Mouse (Mus musculus): ENCODE results near the gene Trappc2l. TPM values are rescaled to one million over a fixed set of nuclear protein-coding genes. Genes with fewer than 3 reads are reported as not detected.
A peak's percentile ranks its signal among the peaks of the same experiment; 100 is the strongest.

Trappc2l gene
- polyA plus RNA-seq, 1 experiment from 2014 or later: 110 TPM

DNA sequence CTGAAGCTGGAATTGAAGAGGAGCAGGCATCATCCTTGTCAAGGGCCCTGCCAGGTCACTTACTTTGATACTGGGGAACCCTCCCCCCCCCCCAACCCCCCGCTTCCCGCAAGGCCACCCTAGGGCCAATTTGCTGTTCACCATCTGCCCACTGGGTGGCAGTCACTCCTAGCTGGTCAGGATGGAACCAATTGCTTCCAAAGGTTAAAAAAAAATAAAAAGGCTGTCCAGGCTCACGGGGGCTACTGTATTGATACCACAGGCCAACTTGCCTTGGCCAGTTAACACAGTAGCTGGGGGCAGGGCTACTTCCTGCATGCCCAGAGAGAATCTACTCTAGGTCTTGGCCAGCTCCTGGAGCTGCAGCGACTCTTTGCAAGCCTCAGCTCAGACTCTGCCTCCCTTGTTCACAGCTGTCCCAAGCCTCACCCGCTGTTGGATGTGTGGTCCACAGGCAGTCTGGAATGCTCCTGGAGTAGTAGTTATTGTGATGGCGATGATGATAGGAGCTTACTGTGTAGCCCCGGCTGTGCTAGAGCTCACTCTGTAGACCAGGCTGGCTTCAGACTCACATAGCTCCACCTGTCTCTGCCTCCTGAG lies 6.6 kb downstream of the Trappc2l start:
- no peak overlapping the region for H3K4me3 ChIP-seq (ENCODE audit: low read length)
- peak; percentile 27 for ATAC-seq
- WGBS: 28% methylated on average over 6 of the region's 7 CpGs
- H3K4me2 ChIP-seq (ENCODE audit: low read length): no peak overlapping the region
- no peak overlapping the region for H3K27ac ChIP-seq (ENCODE audit: low read depth, low read length)
- no peaks in the 10 kb centered on the region for H3K9me3 ChIP-seq (ENCODE audit: control insufficient read depth, low read length)
- 0 out of 2 replicates have a peak, but pooled peaks cover 2% of the 10 kb centered on the region for H3K36me3 ChIP-seq (ENCODE audit: control insufficient read depth, insufficient read depth, low read length)
- peaks cover 4% of the 10 kb centered on the region for H3K4me1 ChIP-seq (ENCODE audit: control insufficient read depth, insufficient read depth, low read depth, low read length)
- H3K9ac ChIP-seq (ENCODE audit: low read depth, low read length): peak overlapping the region; percentile 35
- no peaks in the 10 kb centered on the region for H3K27me3 ChIP-seq (replicated peaks; ENCODE audit: control insufficient read depth, insufficient read depth, low read length)

DNA sequence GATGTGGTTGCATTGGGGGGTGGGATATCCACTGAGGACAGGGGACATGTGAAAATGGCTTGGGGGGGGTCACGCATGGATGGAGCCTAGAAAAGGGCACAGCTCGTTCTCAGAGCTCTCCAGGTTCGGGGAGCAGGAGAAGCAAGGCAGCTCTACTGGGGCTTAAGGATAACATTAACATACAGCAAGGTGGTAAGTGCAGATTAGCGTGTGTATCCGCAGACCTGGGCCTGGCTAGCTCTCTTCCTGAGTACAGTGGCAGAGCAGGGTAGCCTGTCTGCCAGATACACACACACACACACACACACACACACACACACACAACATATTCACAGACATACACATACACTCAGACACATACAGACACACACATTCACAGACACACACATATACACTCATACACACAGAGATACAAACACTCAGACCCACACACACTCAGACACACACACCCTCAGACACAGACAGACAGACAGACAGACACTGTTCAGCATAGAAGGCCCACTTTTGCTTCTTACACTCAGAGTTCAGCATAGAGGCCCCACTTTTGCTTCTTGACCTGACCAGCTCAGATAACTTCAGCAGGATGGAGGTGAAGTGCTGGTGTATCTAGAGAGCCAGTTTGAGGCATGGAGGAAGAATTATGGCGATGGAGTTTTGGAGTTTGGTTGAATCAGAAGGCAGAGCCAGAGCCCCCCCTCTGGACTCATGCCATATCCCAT lies 7.4 kb downstream of the Trappc2l start:
- H3K4me1 ChIP-seq (ENCODE audit: control insufficient read depth, insufficient read depth, low read depth, low read length): peaks cover 4% of the 10 kb centered on the region
- 65% methylated on average over 6 of the region's 6 CpGs for WGBS
- H3K4me3 ChIP-seq (ENCODE audit: low read length): no peak overlapping the region
- H3K27me3 ChIP-seq (replicated peaks; ENCODE audit: control insufficient read depth, insufficient read depth, low read length): no peaks in the 10 kb centered on the region
- H3K9me3 ChIP-seq (ENCODE audit: control insufficient read depth, low read length): no peaks in the 10 kb centered on the region
- no peak overlapping the region for H3K4me2 ChIP-seq (ENCODE audit: low read length)
- H3K36me3 ChIP-seq (ENCODE audit: control insufficient read depth, insufficient read depth, low read length): 0 out of 2 replicates have a peak, but pooled peaks cover 2% of the 10 kb centered on the region
- H3K9ac ChIP-seq (ENCODE audit: low read depth, low read length): no peak overlapping the region
- no peak overlapping the region for H3K27ac ChIP-seq (ENCODE audit: low read depth, low read length)
- ATAC-seq: no peak

DNA sequence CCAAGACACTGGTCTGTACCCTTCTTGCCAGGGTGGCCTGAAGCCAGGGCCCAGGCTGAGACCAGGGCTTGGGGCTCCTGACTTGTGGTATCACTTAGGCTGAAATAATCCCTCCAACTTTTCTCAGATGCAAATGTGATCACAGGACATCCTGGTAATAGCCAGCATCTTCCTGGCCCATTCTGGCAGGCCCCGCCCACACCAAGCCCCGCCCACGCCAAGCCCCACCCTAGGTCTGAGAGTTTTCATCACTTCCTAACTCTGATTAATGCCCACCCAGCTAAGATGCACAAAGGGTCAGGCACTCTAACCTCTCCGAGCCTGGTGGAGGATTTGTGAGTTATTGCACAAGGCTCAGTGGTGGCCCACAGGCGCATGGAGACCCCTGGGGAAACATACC lies 9.0 kb downstream of the Trappc2l start:
- Histone ChIP-seq H3K27me3 (replicated peaks; ENCODE audit: control insufficient read depth, insufficient read depth, low read length) (no peaks in the 10 kb centered on the region), H3K36me3 (ENCODE audit: control insufficient read depth, insufficient read depth, low read length) (0 out of 2 replicates have a peak, but pooled peaks cover under 1% of the 10 kb centered on the region), H3K9ac (ENCODE audit: low read depth, low read length) (no peak overlapping the region), H3K4me2 (ENCODE audit: low read length) (no peak overlapping the region), H3K4me3 (ENCODE audit: low read length) (no peak overlapping the region), H3K4me1 (ENCODE audit: control insufficient read depth, insufficient read depth, low read depth, low read length) (peaks cover 4% of the 10 kb centered on the region), H3K9me3 (ENCODE audit: control insufficient read depth, low read length) (no peaks in the 10 kb centered on the region), H3K27ac (ENCODE audit: low read depth, low read length) (no peak overlapping the region)
- WGBS: 37% methylated on average over 5 of the region's 5 CpGs
- no peak for ATAC-seq

DNA sequence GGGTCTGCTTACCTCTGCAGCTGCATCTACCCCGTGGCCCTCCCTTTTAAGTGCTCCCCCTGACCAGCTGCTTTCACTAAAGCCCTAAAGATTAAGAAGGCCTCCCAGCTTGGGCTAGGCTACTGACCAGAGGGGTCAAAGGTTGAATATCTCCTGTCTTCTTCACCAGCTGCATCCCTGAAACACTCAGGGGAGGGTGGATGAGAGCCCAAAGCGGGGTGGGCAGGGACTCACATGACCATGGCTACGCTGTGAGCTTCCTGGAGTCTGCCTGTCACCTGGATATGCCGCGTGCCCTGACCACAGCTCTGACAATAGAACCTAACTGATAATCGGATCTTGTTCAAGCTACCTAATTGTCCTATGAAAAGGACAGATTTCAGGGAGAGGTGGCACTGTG lies 11.3 kb downstream of the Trappc2l start, which contains the start of gene Pabpn1l:
Gene Pabpn1l, minus strand, starts transcription at position 13 of the 400 bp plus-strand sequence.
- 74% methylated on average over 6 of the region's 6 CpGs for WGBS
- Histone ChIP-seq H3K27me3 (replicated peaks; ENCODE audit: control insufficient read depth, insufficient read depth, low read length) (no peaks in the 10 kb centered on the region), H3K4me1 (ENCODE audit: control insufficient read depth, insufficient read depth, low read depth, low read length) (peaks cover 4% of the 10 kb centered on the region), H3K4me2 (ENCODE audit: low read length) (no peak within 1 kb of the TSS), H3K4me3 (ENCODE audit: low read length) (no peak within 1 kb of the TSS), H3K9me3 (ENCODE audit: control insufficient read depth, low read length) (no peaks in the 10 kb centered on the region), H3K36me3 (ENCODE audit: control insufficient read depth, insufficient read depth, low read length) (no peaks in the 10 kb centered on the region), H3K9ac (ENCODE audit: low read depth, low read length) (no peak within 1 kb of the TSS), H3K27ac (ENCODE audit: low read depth, low read length) (no peak within 1 kb of the TSS)
- ATAC-seq: no peak

DNA sequence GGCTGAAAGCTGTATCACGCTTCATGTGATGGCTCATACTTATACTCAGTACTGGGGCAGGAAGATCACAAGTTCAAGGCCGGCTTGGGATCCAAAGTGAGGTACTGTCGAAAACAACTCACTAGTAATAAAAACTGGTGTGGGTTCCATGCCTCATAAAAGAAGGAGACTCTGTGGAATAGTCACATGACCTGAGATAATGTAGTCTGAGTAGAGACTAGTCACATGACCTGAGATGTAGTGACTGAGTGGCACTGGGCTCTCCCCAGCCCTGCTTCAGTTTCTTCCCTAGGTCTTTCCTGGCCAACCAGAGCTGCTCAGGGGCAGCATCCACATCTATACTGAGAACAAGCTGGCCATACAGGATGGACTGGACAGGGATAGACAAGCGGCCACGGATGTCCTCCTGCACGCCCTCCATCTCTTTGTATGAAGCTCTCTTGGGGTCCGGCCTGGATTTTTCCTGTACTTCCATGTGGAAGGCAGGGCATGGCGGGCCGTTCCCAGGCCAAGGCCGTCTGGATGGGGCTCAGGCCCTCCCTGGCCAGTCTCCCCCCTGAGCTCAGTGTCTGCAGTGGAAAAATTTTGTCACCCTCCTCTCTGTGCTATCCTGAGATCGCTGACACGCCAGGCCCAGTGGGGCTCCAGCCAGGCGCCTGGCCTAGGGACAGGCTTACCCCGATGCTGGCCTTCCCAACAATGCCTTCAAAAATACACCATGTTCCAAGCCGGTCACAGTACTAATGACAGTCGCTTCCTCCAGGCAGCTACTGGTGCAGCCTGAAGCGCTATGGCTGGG lies 12.6 kb downstream of the Trappc2l start:
- Histone ChIP-seq H3K4me3 (ENCODE audit: low read length) (no peak overlapping the region), H3K4me1 (ENCODE audit: control insufficient read depth, insufficient read depth, low read depth, low read length) (no peaks in the 10 kb centered on the region), H3K9ac (ENCODE audit: low read depth, low read length) (peak overlapping the region; percentile 8; the same call in 1 of the 2 replicates), H3K27me3 (replicated peaks; ENCODE audit: control insufficient read depth, insufficient read depth, low read length) (no peaks in the 10 kb centered on the region), H3K9me3 (ENCODE audit: control insufficient read depth, low read length) (no peaks in the 10 kb centered on the region), H3K4me2 (ENCODE audit: low read length) (no peak overlapping the region), H3K36me3 (ENCODE audit: control insufficient read depth, insufficient read depth, low read length) (no peaks in the 10 kb centered on the region), H3K27ac (ENCODE audit: low read depth, low read length) (no peak overlapping the region)
- WGBS: 90% methylated on average over 17 of the region's 17 CpGs
- ATAC-seq: no peak

DNA sequence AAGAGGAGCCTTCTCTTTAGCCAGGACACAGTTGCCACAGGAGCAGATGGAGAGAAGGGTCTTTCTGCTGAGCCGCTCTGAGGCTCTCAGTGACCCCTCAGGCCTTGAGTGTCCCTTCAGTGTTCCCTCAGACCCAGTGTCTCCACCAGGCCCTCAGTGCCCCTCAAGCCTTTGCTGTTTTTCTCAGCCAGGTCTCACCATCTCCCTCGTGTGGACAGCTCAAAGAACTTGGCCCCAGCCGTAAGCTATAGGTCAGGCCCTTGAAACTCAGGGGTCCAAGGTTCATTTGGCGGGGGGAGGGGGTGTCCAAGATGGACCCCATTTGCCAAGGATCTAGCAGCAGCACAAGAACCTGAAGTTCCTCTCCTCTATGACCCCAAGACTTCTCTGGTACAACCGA lies 13.2 kb downstream of the Trappc2l start:
- H3K36me3 ChIP-seq (ENCODE audit: control insufficient read depth, insufficient read depth, low read length): no peaks in the 10 kb centered on the region
- no peak overlapping the region for H3K4me3 ChIP-seq (ENCODE audit: low read length)
- H3K9me3 ChIP-seq (ENCODE audit: control insufficient read depth, low read length): no peaks in the 10 kb centered on the region
- no peak overlapping the region for H3K4me2 ChIP-seq (ENCODE audit: low read length)
- no peaks in the 10 kb centered on the region for H3K4me1 ChIP-seq (ENCODE audit: control insufficient read depth, insufficient read depth, low read depth, low read length)
- no peak overlapping the region for H3K9ac ChIP-seq (ENCODE audit: low read depth, low read length)
- no peak for ATAC-seq
- H3K27me3 ChIP-seq (replicated peaks; ENCODE audit: control insufficient read depth, insufficient read depth, low read length): no peaks in the 10 kb centered on the region
- 74% methylated on average over 5 of the region's 5 CpGs for WGBS
- no peak overlapping the region for H3K27ac ChIP-seq (ENCODE audit: low read depth, low read length)

DNA sequence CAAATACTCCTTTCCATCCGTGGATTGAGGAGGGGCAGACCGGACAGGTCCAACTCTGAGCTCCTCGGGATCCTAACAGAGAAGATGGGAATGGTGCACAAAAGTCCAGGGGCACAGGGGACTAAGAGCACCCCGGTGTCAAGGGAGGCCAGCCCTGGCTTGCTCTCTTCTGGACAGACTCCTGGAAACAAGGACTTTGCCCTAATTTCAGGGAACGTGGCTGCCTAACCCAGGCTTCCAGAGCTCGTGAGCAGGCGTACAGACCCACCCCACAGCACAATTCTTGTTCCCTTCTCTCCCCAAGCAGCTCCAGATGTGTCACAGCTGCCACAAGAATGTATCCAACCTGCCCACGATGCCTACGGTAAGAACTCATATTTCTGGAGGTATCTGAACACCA lies 14.4 kb downstream of the Trappc2l start:
- H3K4me1 ChIP-seq (ENCODE audit: control insufficient read depth, insufficient read depth, low read depth, low read length): peaks cover 2% of the 10 kb centered on the region; the same call in 1 of the 2 replicates
- 87% methylated on average over 9 of the region's 9 CpGs for WGBS
- H3K4me3 ChIP-seq (ENCODE audit: low read length): no peak overlapping the region
- no peaks in the 10 kb centered on the region for H3K27me3 ChIP-seq (replicated peaks; ENCODE audit: control insufficient read depth, insufficient read depth, low read length)
- no peaks in the 10 kb centered on the region for H3K36me3 ChIP-seq (ENCODE audit: control insufficient read depth, insufficient read depth, low read length)
- no peaks in the 10 kb centered on the region for H3K9me3 ChIP-seq (ENCODE audit: control insufficient read depth, low read length)
- H3K9ac ChIP-seq (ENCODE audit: low read depth, low read length): no peak overlapping the region
- H3K27ac ChIP-seq (ENCODE audit: low read depth, low read length): no peak overlapping the region
- no peak overlapping the region for H3K4me2 ChIP-seq (ENCODE audit: low read length)
- no peak for ATAC-seq

DNA sequence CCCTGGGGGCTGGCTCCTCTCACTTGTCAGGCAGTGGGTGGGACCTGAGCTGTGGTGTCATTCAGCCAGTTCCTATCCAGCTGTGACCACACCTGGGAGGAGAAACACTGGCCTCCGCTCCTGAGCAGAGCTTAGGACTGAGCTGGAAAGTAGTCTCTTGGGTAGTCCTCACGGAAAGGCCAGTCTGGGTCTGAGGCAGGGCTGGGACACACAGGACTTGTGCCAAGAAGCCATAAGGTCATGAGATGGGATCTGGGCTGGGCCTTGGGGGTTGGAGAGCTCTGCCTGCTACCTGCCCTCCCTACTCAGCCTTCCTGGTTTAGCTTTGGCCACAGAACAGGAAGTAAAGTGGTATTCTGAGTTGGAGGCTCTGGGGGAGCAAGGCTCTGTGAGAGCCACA lies 15.5 kb downstream of the Trappc2l start:
- 66% methylated on average over 2 of the region's 2 CpGs for WGBS
- H3K4me3 ChIP-seq (ENCODE audit: low read length): no peak overlapping the region
- H3K4me2 ChIP-seq (ENCODE audit: low read length): no peak overlapping the region
- H3K36me3 ChIP-seq (ENCODE audit: control insufficient read depth, insufficient read depth, low read length): no peaks in the 10 kb centered on the region
- H3K27me3 ChIP-seq (replicated peaks; ENCODE audit: control insufficient read depth, insufficient read depth, low read length): no peaks in the 10 kb centered on the region
- no peaks in the 10 kb centered on the region for H3K9me3 ChIP-seq (ENCODE audit: control insufficient read depth, low read length)
- H3K27ac ChIP-seq (ENCODE audit: low read depth, low read length): no peak overlapping the region
- H3K4me1 ChIP-seq (ENCODE audit: control insufficient read depth, insufficient read depth, low read depth, low read length): peaks cover 2% of the 10 kb centered on the region; the same call in 1 of the 2 replicates
- ATAC-seq: no peak
- H3K9ac ChIP-seq (ENCODE audit: low read depth, low read length): no peak overlapping the region

DNA sequence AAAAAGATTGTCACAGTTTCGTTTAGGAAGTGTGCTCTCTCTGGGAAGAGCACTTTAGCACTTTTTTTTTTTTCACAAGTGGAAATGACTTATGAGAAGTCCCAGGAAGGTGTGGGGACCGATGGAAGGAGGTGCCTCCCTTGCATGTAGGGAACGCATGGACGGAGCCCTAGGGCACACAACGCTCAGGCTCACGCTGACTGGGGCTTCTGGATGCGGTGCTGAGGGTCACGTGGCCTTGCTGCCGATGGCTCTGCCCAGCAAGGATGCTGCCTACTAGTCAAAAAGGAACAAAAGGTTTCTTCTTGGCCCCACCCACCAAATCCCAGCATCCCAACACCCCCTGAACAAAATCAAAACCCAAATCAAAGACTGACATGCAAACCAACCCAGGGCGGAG lies 17.9 kb downstream of the Trappc2l start:
- no peaks in the 10 kb centered on the region for H3K9me3 ChIP-seq (ENCODE audit: control insufficient read depth, low read length)
- ATAC-seq: no peak
- H3K9ac ChIP-seq (ENCODE audit: low read depth, low read length): no peak overlapping the region
- H3K36me3 ChIP-seq (ENCODE audit: control insufficient read depth, insufficient read depth, low read length): peaks cover 14% of the 10 kb centered on the region
- no peaks in the 10 kb centered on the region for H3K27me3 ChIP-seq (replicated peaks; ENCODE audit: control insufficient read depth, insufficient read depth, low read length)
- H3K4me1 ChIP-seq (ENCODE audit: control insufficient read depth, insufficient read depth, low read depth, low read length): peaks cover 2% of the 10 kb centered on the region; the same call in 1 of the 2 replicates
- 25% methylated on average over 10 of the region's 10 CpGs for WGBS
- H3K27ac ChIP-seq (ENCODE audit: low read depth, low read length): no peak overlapping the region
- no peak overlapping the region for H3K4me3 ChIP-seq (ENCODE audit: low read length)
- H3K4me2 ChIP-seq (ENCODE audit: low read length): no peak overlapping the region
